Mouse (Mus musculus) E14TG2a.4 (cell line): ENCODE data around the gene Coro7.

Experiments
- CTCF ChIP-seq: conservative IDR thresholded peaks from 2 replicates; pipeline ENCODE4 v1.5.1; 2014; ENCODE audit warnings: low read length
- NANOG ChIP-seq: IDR thresholded peaks from 2 replicates; pipeline ENCODE4 v1.6.1; 2014; ENCODE audit warnings: borderline replicate concordance, low read length, mixed read lengths

DNA sequence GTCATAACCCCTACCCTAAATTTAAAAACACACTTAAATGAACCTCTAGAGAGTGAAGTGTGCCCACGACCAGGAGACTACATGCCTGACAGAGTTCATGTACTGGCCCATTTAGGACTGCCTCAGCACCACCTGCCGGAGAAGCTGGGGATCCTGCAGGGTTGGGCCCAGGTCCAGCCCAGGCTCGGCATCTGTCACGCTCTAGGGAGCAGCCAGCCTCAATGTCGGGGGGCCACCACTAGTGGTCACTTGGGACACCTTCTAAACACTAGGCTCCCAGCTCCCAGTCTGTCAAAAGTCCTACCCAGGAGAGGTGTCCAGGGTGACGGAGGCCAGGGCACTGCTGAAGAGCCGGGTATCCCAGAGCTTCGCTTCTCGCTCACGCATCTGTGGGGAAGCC, 24.9 kb downstream of the Coro7 start:
- no peak for TF ChIP-seq CTCF
- no peak for TF ChIP-seq NANOG
